Mouse (Mus musculus) heart, adult 9 months (tissue): ENCODE data around the gene Kctd13.

Experiments used
- DNase-seq, 2 experiments: peaks; one replicate each; pipeline ENCODE4 v3.0.0; 2022; ENCODE audit warnings: low spot score in 2 of 2

The Kctd13 gene

DNA sequence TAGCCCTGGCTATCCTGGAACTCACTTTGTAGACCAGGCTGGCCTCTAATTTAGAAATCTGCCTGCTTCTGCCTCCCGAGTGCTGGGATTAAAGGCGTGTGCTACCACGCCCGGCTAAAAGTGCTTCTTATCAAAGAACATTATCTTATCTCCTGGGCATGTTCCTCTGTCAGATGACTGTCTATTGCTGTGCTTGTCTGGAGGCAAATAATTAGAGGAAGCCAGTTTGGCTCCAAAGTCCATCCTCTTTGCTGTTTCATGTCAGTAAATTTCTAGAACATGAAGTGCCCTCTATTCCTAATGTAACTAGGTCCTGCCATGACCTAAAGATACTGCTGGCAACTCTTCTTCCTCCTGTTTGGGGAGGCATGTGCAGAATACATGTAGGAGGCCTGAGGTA is 53.4 kb downstream of the Kctd13 start:
- DNase-seq = no peak

DNA sequence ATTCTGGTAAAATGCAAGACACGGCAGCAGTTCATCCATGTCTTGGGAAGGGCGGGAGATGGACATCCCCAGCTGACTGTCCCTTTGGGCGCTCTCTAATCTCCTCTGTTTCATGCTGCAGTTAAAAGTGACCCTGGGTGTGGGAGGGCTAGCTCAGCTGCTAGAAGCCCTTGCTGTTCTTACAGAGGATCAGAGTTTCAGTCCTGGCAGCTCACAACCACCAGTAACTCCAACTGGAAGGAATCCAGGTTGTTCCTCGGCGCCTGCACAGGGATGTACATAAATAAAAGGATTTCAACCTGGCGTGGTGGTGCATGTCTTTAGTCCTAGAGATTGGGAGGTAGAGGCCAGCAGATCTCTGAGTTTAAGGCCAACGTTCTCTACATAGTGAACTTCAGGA is 54.4 kb downstream of the Kctd13 start:
- no peak for DNase-seq

DNA sequence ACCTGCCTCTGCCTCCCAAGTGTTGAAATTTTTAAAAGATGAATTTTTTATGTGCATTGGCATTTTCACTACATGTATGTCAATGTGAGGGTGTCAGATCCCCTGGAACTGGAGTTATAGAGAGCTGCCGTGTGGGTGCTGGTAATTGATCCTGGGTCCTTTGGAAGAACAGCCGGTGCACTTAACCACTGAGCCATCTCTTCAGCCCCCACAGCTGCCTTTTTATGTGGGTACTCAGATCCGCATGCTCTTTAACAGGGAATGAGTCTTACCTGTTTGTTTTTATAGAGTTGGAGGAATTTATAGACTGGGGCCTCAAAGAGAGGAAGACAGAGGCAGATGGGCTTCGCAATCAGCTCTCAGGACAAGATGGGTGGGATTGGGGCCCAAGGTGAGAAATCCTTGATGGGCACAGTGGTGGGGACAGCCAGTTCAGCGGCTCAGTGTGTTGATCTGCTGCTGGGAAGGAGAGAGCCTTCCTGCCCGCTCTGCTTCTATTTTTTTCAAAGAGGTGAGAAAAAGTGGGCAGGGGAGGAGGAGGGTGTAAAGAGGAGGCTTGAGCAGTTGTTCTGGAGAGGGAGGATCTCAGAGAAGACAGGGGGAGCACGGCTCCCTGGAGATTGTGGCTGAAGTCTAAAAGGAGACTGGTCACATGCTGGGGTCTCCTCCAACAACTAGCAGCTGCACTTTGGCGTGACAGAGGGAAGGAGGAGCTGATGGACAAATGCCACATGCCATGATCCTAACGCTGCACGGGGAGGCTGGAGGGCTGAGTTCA is 56.2 kb downstream of the Kctd13 start:
- no peak for DNase-seq

DNA sequence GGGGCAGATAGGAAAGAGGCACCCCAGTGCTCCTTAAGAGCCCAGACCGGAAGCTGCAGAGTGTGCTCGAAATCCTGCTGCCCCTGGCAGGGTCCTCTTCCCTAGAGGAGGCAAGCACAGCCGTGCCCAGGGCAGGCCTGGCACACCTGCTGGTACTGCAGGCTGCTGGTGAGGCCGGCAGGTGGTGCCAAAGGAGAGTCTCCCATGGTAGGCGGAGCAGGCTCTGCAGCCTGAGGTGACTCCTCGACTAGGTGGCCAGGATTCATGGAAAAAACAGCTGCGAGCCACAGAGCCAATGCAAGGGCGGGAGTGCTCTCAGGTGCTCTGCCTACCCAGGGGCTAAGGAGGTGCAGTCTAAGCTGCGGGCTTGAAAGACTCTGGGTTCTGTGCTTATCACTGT is 57.6 kb downstream of the Kctd13 start:
- DNase-seq = no peak

DNA sequence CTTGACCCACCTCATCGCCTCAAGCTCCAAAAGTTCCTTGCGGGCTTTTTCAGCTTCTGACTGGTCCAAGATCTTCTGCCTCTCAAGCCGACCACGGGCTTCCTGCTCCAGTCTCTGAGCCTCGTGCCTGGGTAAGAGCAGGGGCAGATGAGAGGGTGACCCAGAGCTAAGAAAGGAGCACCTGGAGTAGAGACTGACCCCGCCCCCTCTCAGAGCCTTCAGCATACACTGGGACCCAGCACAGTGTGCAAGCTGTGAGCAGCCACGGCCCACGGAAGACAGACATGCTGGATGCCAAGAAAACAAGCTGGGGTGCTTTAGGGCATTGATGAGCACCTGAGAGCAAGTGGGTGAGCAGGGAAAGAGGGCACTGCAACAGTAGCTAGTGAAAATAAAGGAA is 60.1 kb downstream of the Kctd13 start:
- DNase-seq = no peak
